Mouse (Mus musculus) midbrain, embryonic 11.5 days (tissue): ENCODE results near the gene Gsg1l. TPM values are rescaled to one million over a fixed set of nuclear protein-coding genes. Genes with fewer than 3 reads are reported as not detected.

Experiments used
- ATAC-seq: fragments of 200-750 bp; cut with Nextera tagmentation; 2 replicates; pipeline ENCODE4 v1.8.0; 2017; ENCODE audit warnings: moderate TSS enrichment, moderate library complexity; ENCODE audit not compliant: low FRiP score
- DNase-seq: peaks from one replicate; pipeline ENCODE4 v3.0.0; 2015; ENCODE audit warnings: low spot score; ENCODE audit errors: missing footprints
- H3K27ac ChIP-seq: fragments of 300-500 bp; sonication (generic); 2 replicates; pipeline ENCODE4 v1.5.1; 2014; ENCODE audit warnings: low read depth, low read length
- H3K27me3 ChIP-seq: fragments of 300-500 bp; sonication (generic); 2 replicates; pipeline ENCODE4 v1.6.1; 2014; ENCODE audit warnings: mild to moderate bottlenecking, low read length, moderate library complexity, mixed read lengths; ENCODE audit not compliant: control insufficient read depth, insufficient read depth
- H3K36me3 ChIP-seq: fragments of 300-500 bp; sonication (generic); 2 replicates; pipeline ENCODE4 v1.6.1; 2014; ENCODE audit warnings: mild to moderate bottlenecking, low read length, moderate library complexity, mixed read lengths; ENCODE audit not compliant: control insufficient read depth, insufficient read depth
- H3K4me1 ChIP-seq: fragments of 300-500 bp; sonication (generic); 2 replicates; pipeline ENCODE4 v1.6.1; 2014; ENCODE audit warnings: low read length; ENCODE audit not compliant: control insufficient read depth, insufficient read depth
- H3K4me2 ChIP-seq: fragments of 300-500 bp; sonication (generic); 2 replicates; pipeline ENCODE4 v1.6.1; 2014; ENCODE audit warnings: mild to moderate bottlenecking, moderate library complexity
- H3K4me3 ChIP-seq: fragments of 300-500 bp; sonication (generic); 2 replicates; pipeline ENCODE4 v1.5.1; 2014; ENCODE audit warnings: low read depth, low read length
- H3K9ac ChIP-seq: fragments of 300-500 bp; sonication (generic); 2 replicates; pipeline ENCODE4 v1.6.1; 2014; ENCODE audit warnings: low read length
- H3K9me3 ChIP-seq: fragments of 300-500 bp; sonication (generic); 2 replicates; pipeline ENCODE4 v1.6.1; 2016; ENCODE audit warnings: low read length; ENCODE audit not compliant: control insufficient read depth
- WGBS: fragments of 180-500 bp; shearing (Covaris S2); extraction: QIAGEN DNeasy Blood & Tissue Kit; methylation state at CpG from one replicate; pipeline ENCODE4 v1.1.7; 2014; 5-methylcytosine and 5-hydroxymethylcytosine counted together
- polyA plus RNA-seq: library from polyadenylated mRNA; unstranded; fragments of >200 nt; fragmentation: Nextera tagmentation; extraction: Ambion mirVana; gene quantifications from 2 replicates; pipeline ENCODE4 v1.2.1, GENCODE M21; 2014

Gene Gsg1l
- polyA plus RNA-seq, 1 experiment from 2014 or later = 2.1 TPM

- ATAC-seq = peak; percentile 33; the same call in 1 of the 2 replicates
- no peaks in the 10 kb centered on the region for H3K36me3 ChIP-seq
These were observed 128.4 kb downstream of the Gsg1l start for GRCm38 (mm10) chr7:125953844-125954243.

GRCm38 (mm10) chr7:125951911-125952310, 130.3 kb downstream of the Gsg1l start:
- 72% methylated on average over 7 of the region's 7 CpGs for WGBS
- H3K27ac ChIP-seq = no peak overlapping the region
- no peaks in the 10 kb centered on the region; the same call in 1 of the 2 replicates for H3K4me1 ChIP-seq
- H3K36me3 ChIP-seq = no peaks in the 10 kb centered on the region
- H3K9ac ChIP-seq = no peak overlapping the region
- DNase-seq = no peak
- H3K27me3 ChIP-seq = no peaks in the 10 kb centered on the region
- no peak for ATAC-seq
- no peak overlapping the region for H3K4me2 ChIP-seq
- no peaks in the 10 kb centered on the region for H3K9me3 ChIP-seq
- H3K4me3 ChIP-seq = no peak overlapping the region

More at GRCm38 (mm10) chr7:125953844-125954243, 128.4 kb downstream of the Gsg1l start:
- no peaks in the 10 kb centered on the region for H3K9me3 ChIP-seq
- no peak for DNase-seq
- 79% methylated on average over 6 of the region's 6 CpGs for WGBS
- no peak overlapping the region for H3K9ac ChIP-seq
- H3K4me2 ChIP-seq = no peak overlapping the region
- no peak overlapping the region for H3K27ac ChIP-seq
- no peaks in the 10 kb centered on the region; the same call in 1 of the 2 replicates for H3K4me1 ChIP-seq
- no peaks in the 10 kb centered on the region for H3K27me3 ChIP-seq
- H3K4me3 ChIP-seq = no peak overlapping the region

GRCm38 (mm10) chr7:125948973-125949372, 133.2 kb downstream of the Gsg1l start:
- H3K9me3 ChIP-seq = no peaks in the 10 kb centered on the region
- H3K27me3 ChIP-seq = no peaks in the 10 kb centered on the region
- no peak overlapping the region for H3K4me2 ChIP-seq
- ATAC-seq = no peak
- H3K36me3 ChIP-seq = no peaks in the 10 kb centered on the region
- no peak overlapping the region for H3K9ac ChIP-seq
- no peak overlapping the region for H3K27ac ChIP-seq
- H3K4me1 ChIP-seq = no peaks in the 10 kb centered on the region
- 85% methylated on average over 4 of the region's 4 CpGs for WGBS
- DNase-seq = no peak
- H3K4me3 ChIP-seq = no peak overlapping the region

- no peak overlapping the region for H3K9ac ChIP-seq
- no peak overlapping the region for H3K4me2 ChIP-seq
- no peak overlapping the region for H3K4me3 ChIP-seq
- no peaks in the 10 kb centered on the region for H3K36me3 ChIP-seq
- WGBS = 74% methylated on average over 8 of the region's 8 CpGs
- ATAC-seq (no peak), DNase-seq (no peak)
- no peaks in the 10 kb centered on the region for H3K27me3 ChIP-seq
- H3K4me1 ChIP-seq = no peaks in the 10 kb centered on the region
- no peaks in the 10 kb centered on the region for H3K9me3 ChIP-seq
- no peak overlapping the region for H3K27ac ChIP-seq
These were observed 136.3 kb downstream of the Gsg1l start for GRCm38 (mm10) chr7:125945915-125946314.

GRCm38 (mm10) chr7:125944631-125945030, 137.6 kb downstream of the Gsg1l start:
- 80% methylated on average over 5 of the region's 5 CpGs for WGBS
- Histone ChIP-seq H3K4me1 (no peaks in the 10 kb centered on the region), H3K4me2 (no peak overlapping the region), H3K4me3 (no peak overlapping the region), H3K27ac (no peak overlapping the region), H3K9ac (no peak overlapping the region), H3K9me3 (no peaks in the 10 kb centered on the region), H3K27me3 (no peaks in the 10 kb centered on the region), H3K36me3 (no peaks in the 10 kb centered on the region)
- DNase-seq = no peak
- no peak for ATAC-seq

- Histone ChIP-seq H3K9me3 (no peaks in the 10 kb centered on the region), H3K36me3 (no peaks in the 10 kb centered on the region), H3K4me3 (no peak overlapping the region), H3K9ac (no peak overlapping the region), H3K4me1 (no peaks in the 10 kb centered on the region), H3K27me3 (no peaks in the 10 kb centered on the region), H3K27ac (no peak overlapping the region), H3K4me2 (no peak overlapping the region)
- WGBS = 95% methylated on average over 4 of the region's 4 CpGs
- no peak for ATAC-seq
- no peak for DNase-seq
These were observed 138.7 kb downstream of the Gsg1l start for GRCm38 (mm10) chr7:125943511-125943910.

GRCm38 (mm10) chr7:125942365-125943090, 139.7 kb downstream of the Gsg1l start:
- H3K4me2 ChIP-seq = no peak overlapping the region
- no peak overlapping the region for H3K9ac ChIP-seq
- ATAC-seq (no peak), DNase-seq (no peak)
- no peaks in the 10 kb centered on the region for H3K27me3 ChIP-seq
- H3K27ac ChIP-seq = no peak overlapping the region
- no peaks in the 10 kb centered on the region for H3K4me1 ChIP-seq
- H3K36me3 ChIP-seq = no peaks in the 10 kb centered on the region
- no peak overlapping the region for H3K4me3 ChIP-seq
- 79% methylated on average over 6 of the region's 6 CpGs for WGBS
- H3K9me3 ChIP-seq = no peaks in the 10 kb centered on the region

GRCm38 (mm10) chr7:125934319-125934718, 147.9 kb downstream of the Gsg1l start:
- Histone ChIP-seq H3K36me3 (no peaks in the 10 kb centered on the region), H3K4me2 (no peak overlapping the region), H3K27ac (no peak overlapping the region; the same call in 1 of the 2 replicates), H3K4me3 (no peak overlapping the region), H3K4me1 (peaks cover 11% of the 10 kb centered on the region; the same call in 1 of the 2 replicates), H3K27me3 (no peaks in the 10 kb centered on the region), H3K9ac (no peak overlapping the region), H3K9me3 (no peaks in the 10 kb centered on the region)
- ATAC-seq (peak; percentile 50; the same call in 1 of the 2 replicates), DNase-seq (no peak)
- 35% methylated on average over 2 of the region's 2 CpGs for WGBS

- Histone ChIP-seq H3K4me1 (peaks cover 11% of the 10 kb centered on the region; the same call in 1 of the 2 replicates), H3K36me3 (no peaks in the 10 kb centered on the region), H3K4me3 (no peak overlapping the region), H3K4me2 (no peak overlapping the region), H3K9ac (no peak overlapping the region), H3K27me3 (no peaks in the 10 kb centered on the region), H3K27ac (no peak overlapping the region), H3K9me3 (no peaks in the 10 kb centered on the region)
- 27% methylated on average over 16 of the region's 16 CpGs for WGBS
- ATAC-seq (peak; percentile 30; the same call in 1 of the 2 replicates), DNase-seq (peak; percentile 84)
These were observed 148.6 kb downstream of the Gsg1l start for GRCm38 (mm10) chr7:125933356-125934244.
